Mouse (Mus musculus) C2C12 (cell line): Measurements from ENCODE around the gene Cldn24. TPM values are rescaled to one million over a fixed set of nuclear protein-coding genes. Genes with fewer than 3 reads are reported as not detected.

Experiments used
- H3K27me3 ChIP-seq: one replicate; pipeline ENCODE4 v1.6.1; 2011; ENCODE audit not compliant: control insufficient read depth, insufficient read depth, insufficient read length
- H3K36me3 ChIP-seq: one replicate; pipeline ENCODE4 v1.6.1; 2011; ENCODE audit not compliant: control insufficient read depth, insufficient read depth
- H3K4me3 ChIP-seq: one replicate; pipeline ENCODE4 v1.5.1; 2011; ENCODE audit warnings: mild to moderate bottlenecking, control low read depth; ENCODE audit not compliant: poor library complexity, insufficient read depth, severe bottlenecking
- H3K79me2 ChIP-seq: one replicate; pipeline ENCODE4 v1.6.1; 2011; ENCODE audit not compliant: control insufficient read depth, insufficient read depth
- H3K79me3 ChIP-seq: one replicate; pipeline ENCODE4 v1.6.1; 2011; ENCODE audit warnings: low read depth, control low read depth
- H3ac ChIP-seq: one replicate; pipeline ENCODE3; 2011; ENCODE audit warnings: low read depth; ENCODE audit not compliant: control insufficient read depth, insufficient read length
- CEBPB ChIP-seq: IDR thresholded peaks from one replicate; pipeline ENCODE4 v1.6.1; 2011; ENCODE audit warnings: low read depth, mild to moderate bottlenecking, control low read depth, moderate library complexity
- CTCF ChIP-seq: IDR thresholded peaks from one replicate; pipeline ENCODE4 v1.5.1; 2011; ENCODE audit not compliant: control insufficient read depth, insufficient read depth, insufficient read length
- FOSL1 ChIP-seq: IDR thresholded peaks from one replicate; pipeline ENCODE4 v1.8.0; 2011; ENCODE audit warnings: mild to moderate bottlenecking, low read length; ENCODE audit not compliant: poor library complexity, insufficient read depth, severe bottlenecking
- MAX ChIP-seq: IDR thresholded peaks from one replicate; pipeline ENCODE4 v1.6.1; 2011; ENCODE audit warnings: mild to moderate bottlenecking, control low read depth
- MYOD1 ChIP-seq: IDR thresholded peaks from one replicate; pipeline ENCODE4 v1.6.1; 2011; ENCODE audit warnings: low read depth; ENCODE audit not compliant: control insufficient read depth, insufficient read length
- MYOG ChIP-seq: IDR thresholded peaks from one replicate; pipeline ENCODE4 v1.6.1; 2011; ENCODE audit not compliant: control insufficient read depth, insufficient read length; ENCODE audit errors: extremely low read depth
- USF1 ChIP-seq: IDR thresholded peaks from one replicate; pipeline ENCODE4 v1.6.1; 2011; ENCODE audit warnings: low read depth, mild to moderate bottlenecking, control low read depth, moderate library complexity
- polyA plus RNA-seq: library from polyadenylated mRNA; unstranded; fragments of >200 nt; fragmentation: generic; extraction: Trizol; gene quantifications from one replicate; pipeline ENCODE4 v1.2.1, GENCODE M21; 2012; ENCODE audit warnings: missing spikeins

Gene Cldn24
- polyA plus RNA-seq, 1 experiment, result not detected

- TF ChIP-seq CTCF, result no peak
- no peak for TF ChIP-seq FOSL1
- no peak for TF ChIP-seq MYOG
- TF ChIP-seq CEBPB, result no peak
- TF ChIP-seq MYOD1, result no peak
- TF ChIP-seq MAX, result no peak
- TF ChIP-seq USF1, result no peak
- Histone ChIP-seq H3K27me3 (no peaks in the 10 kb centered on the region), H3ac (no peak overlapping the region), H3K4me3 (no peak overlapping the region), H3K36me3 (peaks cover 18% of the 10 kb centered on the region), H3K79me3 (no peaks in the 10 kb centered on the region), H3K79me2 (no peaks in the 10 kb centered on the region)
These were observed 1.8 kb downstream of the Cldn24 start for GRCm38 (mm10) chr8:47823777-47824176.

GRCm38 (mm10) chr8:47824182-47824581 lies 2.2 kb downstream of the Cldn24 start, which contains the start of gene Cldn22:
TSS of gene Cldn22 (plus strand) at chr8:47824482.
- Histone ChIP-seq H3K79me3 (no peaks in the 10 kb centered on the region), H3K27me3 (no peaks in the 10 kb centered on the region), H3K36me3 (peaks cover 21% of the 10 kb centered on the region), H3ac (no peak within 1 kb of the TSS), H3K4me3 (no peak within 1 kb of the TSS), H3K79me2 (no peaks in the 10 kb centered on the region)
- no peak for TF ChIP-seq FOSL1
- no peak for TF ChIP-seq CTCF
- TF ChIP-seq CEBPB, result no peak
- no peak for TF ChIP-seq MAX
- no peak for TF ChIP-seq USF1
- no peak for TF ChIP-seq MYOG
- TF ChIP-seq MYOD1, result no peak

GRCm38 (mm10) chr8:47825596-47825995 lies 3.7 kb downstream of the Cldn24 start:
- TF ChIP-seq USF1, result no peak
- TF ChIP-seq MYOG, result no peak
- Histone ChIP-seq H3K36me3 (peaks cover 21% of the 10 kb centered on the region), H3K27me3 (no peaks in the 10 kb centered on the region), H3K79me2 (no peaks in the 10 kb centered on the region), H3ac (no peak overlapping the region), H3K4me3 (no peak overlapping the region), H3K79me3 (no peaks in the 10 kb centered on the region)

GRCm38 (mm10) chr8:47826911-47827310 lies 5.0 kb downstream of the Cldn24 start:
- Histone ChIP-seq H3K36me3 (peaks cover 24% of the 10 kb centered on the region), H3K27me3 (no peaks in the 10 kb centered on the region), H3ac (no peak overlapping the region), H3K79me3 (no peaks in the 10 kb centered on the region), H3K79me2 (no peaks in the 10 kb centered on the region), H3K4me3 (no peak overlapping the region)
- TF ChIP-seq CEBPB (no peak), CTCF (no peak), FOSL1 (no peak), USF1 (no peak), MAX (no peak), MYOD1 (no peak)

- TF ChIP-seq MAX (no peak), CTCF (no peak), USF1 (no peak), CEBPB (no peak), MYOG (no peak), MYOD1 (no peak), FOSL1 (no peak)
- no peaks in the 10 kb centered on the region for H3K79me2 ChIP-seq
- H3K79me3 ChIP-seq, result no peaks in the 10 kb centered on the region
- H3K27me3 ChIP-seq, result no peaks in the 10 kb centered on the region
- H3ac ChIP-seq, result no peak overlapping the region
- H3K36me3 ChIP-seq, result peaks cover 32% of the 10 kb centered on the region
- no peak overlapping the region for H3K4me3 ChIP-seq
These were observed 10.7 kb downstream of the Cldn24 start for GRCm38 (mm10) chr8:47832616-47833015.

GRCm38 (mm10) chr8:47833944-47834343 lies 12.0 kb downstream of the Cldn24 start:
- TF ChIP-seq MYOG (no peak), USF1 (no peak), CEBPB (no peak), CTCF (no peak), MAX (no peak), MYOD1 (no peak), FOSL1 (no peak)
- no peaks in the 10 kb centered on the region for H3K79me3 ChIP-seq
- no peak overlapping the region for H3K4me3 ChIP-seq
- H3K36me3 ChIP-seq, result peaks cover 25% of the 10 kb centered on the region
- no peaks in the 10 kb centered on the region for H3K79me2 ChIP-seq
- no peaks in the 10 kb centered on the region for H3K27me3 ChIP-seq
- H3ac ChIP-seq, result no peak overlapping the region
